Mouse (Mus musculus): ENCODE measurements around the gene Snx30. TPM values are rescaled to one million over a fixed set of nuclear protein-coding genes. Genes with fewer than 3 reads are reported as not detected.

Gene Snx30
- polyA plus RNA-seq, 1 experiment from 2014 or later = 19.1 TPM

DNA sequence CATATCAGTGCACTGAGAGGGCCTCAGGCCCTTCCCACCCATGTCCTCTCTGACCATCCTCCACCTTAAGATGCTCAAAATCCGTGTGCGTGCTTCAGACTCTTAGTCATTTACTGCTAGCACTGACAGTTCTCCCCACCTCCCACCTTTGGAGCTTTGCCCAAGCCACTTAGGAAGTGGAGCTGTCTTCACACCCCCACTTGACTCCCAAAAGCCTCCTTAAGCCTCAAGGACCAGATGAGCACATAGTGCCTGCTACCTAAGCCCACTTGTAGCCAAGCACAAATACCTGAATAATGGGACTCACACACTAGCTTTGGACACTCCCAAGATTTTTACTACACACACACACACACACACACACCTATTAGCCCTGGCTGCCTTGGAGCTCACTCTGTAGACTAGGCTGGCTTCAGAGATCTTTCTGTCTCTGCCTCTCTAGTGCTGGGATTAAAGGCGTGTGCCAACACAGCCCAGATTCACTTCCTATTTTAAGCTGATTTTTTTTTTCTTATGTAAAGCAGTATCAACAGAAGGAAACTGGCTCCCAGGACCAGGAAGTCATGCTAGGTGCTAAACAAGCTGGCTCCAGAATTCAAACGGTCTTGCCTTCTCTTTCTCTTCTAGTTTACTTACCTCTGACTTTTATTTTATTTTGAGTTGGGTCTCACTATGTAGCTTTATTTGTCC lies 9.6 kb downstream of the Snx30 start:
- no peak overlapping the region for H3K4me3 ChIP-seq (ENCODE audit: low read depth, low read length)
- ATAC-seq (ENCODE audit: low FRiP score) = no peak

DNA sequence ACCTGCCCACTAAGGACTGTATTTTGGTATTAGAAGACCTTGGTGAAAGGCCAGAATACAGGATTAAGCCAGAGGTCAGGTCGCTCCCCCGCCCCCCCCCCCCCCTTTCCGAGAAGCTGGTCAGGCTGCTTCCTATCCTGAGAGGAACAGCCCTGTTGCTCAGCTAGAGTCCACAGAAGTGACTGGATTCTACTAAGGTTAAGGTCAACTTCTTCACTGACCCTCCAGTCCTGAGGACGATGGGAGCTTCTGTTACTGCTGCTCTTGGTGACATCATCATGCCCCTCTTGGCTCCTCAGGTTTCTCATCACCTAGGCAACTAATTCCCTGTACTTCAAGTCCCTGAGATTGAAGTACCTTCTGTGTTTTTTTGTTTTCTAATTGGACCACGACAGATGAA lies 10.4 kb downstream of the Snx30 start:
- no peak for ATAC-seq (ENCODE audit: low FRiP score)
- H3K9me3 ChIP-seq (ENCODE audit: control insufficient read depth, low read length) = no peaks in the 10 kb centered on the region
- WGBS = 68% methylated on average over 5 of the region's 5 CpGs
- peaks cover 4% of the 10 kb centered on the region for H3K4me1 ChIP-seq (replicated peaks; ENCODE audit: control insufficient read depth, insufficient read depth, low read length)
- H3K27me3 ChIP-seq (ENCODE audit: control insufficient read depth, insufficient read depth, low read length) = no peaks in the 10 kb centered on the region
- no peak for DNase-seq (ENCODE audit: low spot score)
- H3K4me3 ChIP-seq (ENCODE audit: low read depth, low read length) = no peak overlapping the region
- no peaks in the 10 kb centered on the region for H3K36me3 ChIP-seq (ENCODE audit: control insufficient read depth, insufficient read depth, low read length)
- H3K27ac ChIP-seq (ENCODE audit: low read depth, low read length) = no peak overlapping the region
- H3K9ac ChIP-seq (ENCODE audit: low read depth, low read length) = no peak overlapping the region
- H3K4me2 ChIP-seq (replicated peaks; ENCODE audit: low read depth, low read length) = no peak overlapping the region

More for the DNA sequence above, 9.6 kb downstream of the Snx30 start:
- Histone ChIP-seq H3K27ac (ENCODE audit: low read depth, low read length) (no peak overlapping the region), H3K27me3 (ENCODE audit: control insufficient read depth, insufficient read depth, low read length) (no peaks in the 10 kb centered on the region), H3K36me3 (ENCODE audit: control insufficient read depth, insufficient read depth, low read length) (no peaks in the 10 kb centered on the region), H3K4me2 (replicated peaks; ENCODE audit: low read depth, low read length) (no peak overlapping the region), H3K4me1 (replicated peaks; ENCODE audit: control insufficient read depth, insufficient read depth, low read length) (peaks cover 4% of the 10 kb centered on the region), H3K9ac (ENCODE audit: low read depth, low read length) (no peak overlapping the region), H3K9me3 (ENCODE audit: control insufficient read depth, low read length) (no peaks in the 10 kb centered on the region)
- 90% methylated on average over 4 of the region's 4 CpGs for WGBS
- no peak for DNase-seq (ENCODE audit: low spot score)

DNA sequence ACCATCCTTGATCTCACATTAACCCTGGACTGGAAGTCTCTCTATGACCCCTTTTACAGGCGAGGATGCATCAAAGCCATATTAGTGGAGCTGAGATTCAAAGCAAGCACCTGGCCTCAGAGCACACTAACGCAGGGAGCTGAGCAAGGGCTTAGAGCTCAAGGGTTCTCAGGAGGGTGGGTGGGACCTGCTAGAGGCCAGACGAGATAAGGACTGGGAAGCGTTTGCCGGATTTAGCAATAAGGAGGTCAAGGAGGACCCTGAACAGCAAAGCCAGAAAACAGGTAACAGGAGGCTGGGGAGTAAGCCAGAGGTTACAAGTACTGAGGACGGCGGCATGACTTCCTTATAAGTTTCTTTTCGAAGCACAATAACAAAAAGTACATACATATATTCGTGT lies 10.8 kb downstream of the Snx30 start:
- 84% methylated on average over 9 of the region's 9 CpGs for WGBS
- no peaks in the 10 kb centered on the region for H3K9me3 ChIP-seq (ENCODE audit: control insufficient read depth, low read length)
- H3K27ac ChIP-seq (ENCODE audit: low read depth, low read length) = no peak overlapping the region
- DNase-seq (ENCODE audit: low spot score) (no peak), ATAC-seq (ENCODE audit: low FRiP score) (no peak)
- peaks cover 4% of the 10 kb centered on the region for H3K4me1 ChIP-seq (replicated peaks; ENCODE audit: control insufficient read depth, insufficient read depth, low read length)
- H3K4me3 ChIP-seq (ENCODE audit: low read depth, low read length) = no peak overlapping the region
- H3K4me2 ChIP-seq (replicated peaks; ENCODE audit: low read depth, low read length) = no peak overlapping the region
- no peaks in the 10 kb centered on the region for H3K27me3 ChIP-seq (ENCODE audit: control insufficient read depth, insufficient read depth, low read length)
- no peak overlapping the region for H3K9ac ChIP-seq (ENCODE audit: low read depth, low read length)
- no peaks in the 10 kb centered on the region for H3K36me3 ChIP-seq (ENCODE audit: control insufficient read depth, insufficient read depth, low read length)

DNA sequence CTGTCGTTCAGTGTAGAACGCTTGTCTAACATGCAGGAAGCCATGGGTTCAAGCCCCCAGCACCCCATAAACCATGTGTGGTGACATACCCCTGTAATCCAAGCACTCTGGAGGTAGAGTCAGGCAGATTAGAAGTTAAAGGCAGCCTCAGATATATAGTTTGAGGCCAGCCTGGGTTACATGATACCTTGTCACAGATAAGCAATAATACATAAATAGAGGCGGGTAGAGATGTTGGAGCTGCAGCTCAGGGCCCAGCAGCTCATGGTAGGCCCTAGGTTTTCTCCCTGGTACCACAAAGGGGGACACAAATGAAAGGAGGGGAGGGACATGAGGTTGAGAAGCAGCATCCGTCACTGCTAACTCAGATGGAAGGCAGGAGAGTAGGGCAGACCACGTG lies 12.2 kb downstream of the Snx30 start:
- Histone ChIP-seq H3K4me1 (replicated peaks; ENCODE audit: control insufficient read depth, insufficient read depth, low read length) (peaks cover 4% of the 10 kb centered on the region), H3K36me3 (ENCODE audit: control insufficient read depth, insufficient read depth, low read length) (no peaks in the 10 kb centered on the region), H3K27me3 (ENCODE audit: control insufficient read depth, insufficient read depth, low read length) (no peaks in the 10 kb centered on the region), H3K27ac (ENCODE audit: low read depth, low read length) (no peak overlapping the region), H3K4me3 (ENCODE audit: low read depth, low read length) (no peak overlapping the region), H3K9ac (ENCODE audit: low read depth, low read length) (no peak overlapping the region), H3K9me3 (ENCODE audit: control insufficient read depth, low read length) (no peaks in the 10 kb centered on the region), H3K4me2 (replicated peaks; ENCODE audit: low read depth, low read length) (no peak overlapping the region)
- DNase-seq (ENCODE audit: low spot score) (no peak), ATAC-seq (ENCODE audit: low FRiP score) (no peak)
- 70% methylated on average over 5 of the region's 5 CpGs for WGBS

DNA sequence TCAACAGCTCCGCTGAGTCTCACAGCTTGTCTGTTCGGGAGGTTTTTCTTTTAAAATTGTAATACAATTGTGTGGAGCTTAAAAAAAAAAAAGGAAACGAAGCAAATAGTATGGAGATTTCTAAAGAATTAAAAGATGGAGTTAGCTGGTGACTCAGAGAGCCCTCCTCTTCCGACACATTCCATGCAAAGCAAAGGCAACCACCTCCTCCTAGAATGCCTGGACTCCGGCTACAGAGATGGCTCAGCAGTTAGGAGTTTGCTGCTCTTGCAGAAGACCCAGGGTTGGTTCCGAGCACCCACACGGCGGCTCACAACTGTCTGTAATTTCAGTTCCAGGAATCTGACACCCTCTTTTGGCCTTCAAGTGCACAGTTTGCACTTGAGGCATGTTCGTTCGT lies 12.9 kb downstream of the Snx30 start:
- no peak for DNase-seq (ENCODE audit: low spot score)
- H3K27ac ChIP-seq (ENCODE audit: low read depth, low read length) = peak overlapping the region; percentile 70
- H3K4me2 ChIP-seq (replicated peaks; ENCODE audit: low read depth, low read length) = no peak overlapping the region
- no peaks in the 10 kb centered on the region for H3K36me3 ChIP-seq (ENCODE audit: control insufficient read depth, insufficient read depth, low read length)
- no peaks in the 10 kb centered on the region for H3K27me3 ChIP-seq (ENCODE audit: control insufficient read depth, insufficient read depth, low read length)
- H3K4me3 ChIP-seq (ENCODE audit: low read depth, low read length) = no peak overlapping the region
- no peak for ATAC-seq (ENCODE audit: low FRiP score)
- no peak overlapping the region for H3K9ac ChIP-seq (ENCODE audit: low read depth, low read length)
- H3K4me1 ChIP-seq (replicated peaks; ENCODE audit: control insufficient read depth, insufficient read depth, low read length) = peaks cover 4% of the 10 kb centered on the region
- 78% methylated on average over 10 of the region's 10 CpGs for WGBS
- no peaks in the 10 kb centered on the region for H3K9me3 ChIP-seq (ENCODE audit: control insufficient read depth, low read length)

DNA sequence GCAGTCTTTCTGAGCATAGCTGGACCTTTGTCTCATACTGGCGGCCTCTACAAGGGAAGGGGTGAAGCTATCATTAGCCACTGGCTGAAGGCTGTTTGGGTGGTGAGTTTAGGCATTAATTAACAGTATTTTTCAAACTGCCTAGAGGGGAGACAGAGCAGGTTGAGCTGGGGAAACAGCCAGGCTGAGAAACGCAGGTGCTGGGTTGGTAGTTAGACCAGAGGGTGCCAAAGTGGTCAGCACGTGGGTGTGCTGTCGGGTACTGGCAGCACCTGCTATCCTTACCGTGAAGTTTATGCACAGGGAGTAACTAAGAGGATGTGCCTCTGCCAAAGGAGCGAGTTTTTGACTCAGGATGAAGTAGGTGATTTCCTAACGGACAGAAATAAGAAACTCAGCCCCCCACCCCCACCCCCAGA lies 13.4 kb downstream of the Snx30 start:
- ATAC-seq (ENCODE audit: low FRiP score) (peak; percentile 57), DNase-seq (ENCODE audit: low spot score) (peak; percentile 23)
- peak overlapping the region; percentile 70 for H3K27ac ChIP-seq (ENCODE audit: low read depth, low read length)
- H3K9ac ChIP-seq (ENCODE audit: low read depth, low read length) = no peak overlapping the region
- H3K4me3 ChIP-seq (ENCODE audit: low read depth, low read length) = no peak overlapping the region
- no peaks in the 10 kb centered on the region for H3K27me3 ChIP-seq (ENCODE audit: control insufficient read depth, insufficient read depth, low read length)
- 59% methylated on average over 7 of the region's 7 CpGs for WGBS
- no peaks in the 10 kb centered on the region for H3K9me3 ChIP-seq (ENCODE audit: control insufficient read depth, low read length)
- no peak overlapping the region for H3K4me2 ChIP-seq (replicated peaks; ENCODE audit: low read depth, low read length)
- peaks cover 4% of the 10 kb centered on the region for H3K4me1 ChIP-seq (replicated peaks; ENCODE audit: control insufficient read depth, insufficient read depth, low read length)
- no peaks in the 10 kb centered on the region for H3K36me3 ChIP-seq (ENCODE audit: control insufficient read depth, insufficient read depth, low read length)

DNA sequence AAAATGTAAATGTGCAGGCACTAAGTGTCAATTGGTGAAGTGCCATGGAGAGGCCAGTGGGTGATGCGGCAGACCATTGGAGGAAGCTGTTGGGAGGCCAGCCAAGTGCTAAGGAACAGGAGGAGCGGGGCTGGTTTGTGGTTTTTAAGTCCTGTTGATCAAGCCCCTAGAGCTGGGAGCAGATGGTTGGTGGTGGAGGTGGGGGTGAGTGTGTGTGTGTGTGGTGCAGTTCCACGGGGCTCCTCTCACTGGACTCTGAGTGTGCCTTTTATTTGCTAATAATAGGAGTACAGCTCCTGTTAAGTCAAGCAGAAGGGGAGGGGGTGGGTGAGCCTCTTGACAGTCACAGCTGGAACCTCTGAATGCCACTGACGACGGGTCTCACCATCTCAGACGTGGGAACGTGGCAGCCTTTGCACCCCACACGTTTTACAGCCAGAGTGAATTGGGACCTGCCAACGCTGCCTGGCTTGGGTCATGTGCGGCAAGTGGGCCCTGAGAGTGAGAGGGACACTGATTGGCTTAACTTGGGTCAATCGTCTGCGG lies 13.9 kb downstream of the Snx30 start:
- peak; percentile 91 for ATAC-seq (ENCODE audit: low FRiP score)
- 33% methylated on average over 12 of the region's 12 CpGs for WGBS
- peak; percentile 63 for DNase-seq (ENCODE audit: low spot score)
- peak overlapping the region; percentile 70 for H3K27ac ChIP-seq (ENCODE audit: low read depth, low read length)
- H3K4me2 ChIP-seq (replicated peaks; ENCODE audit: low read depth, low read length) = no peak overlapping the region
- H3K9ac ChIP-seq (ENCODE audit: low read depth, low read length) = no peak overlapping the region
- H3K27me3 ChIP-seq (ENCODE audit: control insufficient read depth, insufficient read depth, low read length) = no peaks in the 10 kb centered on the region
- H3K9me3 ChIP-seq (ENCODE audit: control insufficient read depth, low read length) = no peaks in the 10 kb centered on the region
- H3K4me1 ChIP-seq (replicated peaks; ENCODE audit: control insufficient read depth, insufficient read depth, low read length) = peaks cover 4% of the 10 kb centered on the region
- no peak overlapping the region for H3K4me3 ChIP-seq (ENCODE audit: low read depth, low read length)
- H3K36me3 ChIP-seq (ENCODE audit: control insufficient read depth, insufficient read depth, low read length) = no peaks in the 10 kb centered on the region

DNA sequence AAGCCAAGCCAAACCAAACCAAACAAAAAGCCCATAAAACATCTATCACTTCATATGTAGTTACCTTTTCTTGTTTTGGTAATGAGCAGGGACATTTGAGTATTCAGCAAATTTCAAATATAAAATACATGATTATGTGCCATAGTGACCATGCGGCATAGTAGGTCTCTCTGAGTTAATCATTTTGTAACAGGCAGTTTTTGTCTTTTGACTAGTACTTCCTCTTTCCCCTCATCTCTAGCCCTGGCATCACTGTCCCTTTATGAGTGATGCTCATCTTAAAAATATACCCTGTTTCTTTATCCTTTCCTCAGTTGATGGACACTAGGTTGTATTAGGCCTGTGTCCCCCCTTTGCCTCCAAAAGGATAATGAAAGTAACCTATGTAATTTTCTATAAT lies 15.9 kb downstream of the Snx30 start:
- peaks cover 4% of the 10 kb centered on the region for H3K4me1 ChIP-seq (replicated peaks; ENCODE audit: control insufficient read depth, insufficient read depth, low read length)
- no peak overlapping the region for H3K4me2 ChIP-seq (replicated peaks; ENCODE audit: low read depth, low read length)
- no peaks in the 10 kb centered on the region for H3K36me3 ChIP-seq (ENCODE audit: control insufficient read depth, insufficient read depth, low read length)
- no peak for ATAC-seq (ENCODE audit: low FRiP score)
- H3K27me3 ChIP-seq (ENCODE audit: control insufficient read depth, insufficient read depth, low read length) = no peaks in the 10 kb centered on the region
- no peak overlapping the region for H3K4me3 ChIP-seq (ENCODE audit: low read depth, low read length)
- H3K27ac ChIP-seq (ENCODE audit: low read depth, low read length) = no peak overlapping the region
- H3K9ac ChIP-seq (ENCODE audit: low read depth, low read length) = no peak overlapping the region
- no peak for DNase-seq (ENCODE audit: low spot score)
- WGBS = 94% methylated on average over 1 of the region's 1 CpGs
- H3K9me3 ChIP-seq (ENCODE audit: control insufficient read depth, low read length) = no peaks in the 10 kb centered on the region

DNA sequence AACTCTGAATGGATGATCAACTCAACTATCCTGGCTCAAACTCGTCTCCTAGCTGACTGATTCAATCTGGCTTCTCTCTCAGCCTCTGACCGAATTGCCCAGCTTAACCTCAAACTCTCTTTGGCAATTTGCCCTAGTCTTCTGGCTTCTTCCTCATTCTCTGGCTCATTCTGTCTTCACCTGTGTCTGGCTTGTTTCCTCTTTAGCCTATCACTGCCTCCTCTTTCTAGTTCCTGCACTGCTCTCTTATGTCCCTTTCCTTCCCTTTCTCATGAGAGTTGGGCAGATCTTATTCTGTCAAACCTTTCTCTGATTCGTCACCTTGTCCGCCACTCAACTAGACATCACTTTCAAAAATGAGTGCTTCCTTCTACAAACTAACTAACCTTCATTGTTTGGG lies 16.5 kb downstream of the Snx30 start:
- H3K27ac ChIP-seq (ENCODE audit: low read depth, low read length) = no peak overlapping the region
- no peak for DNase-seq (ENCODE audit: low spot score)
- H3K27me3 ChIP-seq (ENCODE audit: control insufficient read depth, insufficient read depth, low read length) = no peaks in the 10 kb centered on the region
- H3K9me3 ChIP-seq (ENCODE audit: control insufficient read depth, low read length) = no peaks in the 10 kb centered on the region
- no peaks in the 10 kb centered on the region for H3K36me3 ChIP-seq (ENCODE audit: control insufficient read depth, insufficient read depth, low read length)
- 90% methylated on average over 4 of the region's 4 CpGs for WGBS
- H3K9ac ChIP-seq (ENCODE audit: low read depth, low read length) = no peak overlapping the region
- H3K4me1 ChIP-seq (replicated peaks; ENCODE audit: control insufficient read depth, insufficient read depth, low read length) = peaks cover 4% of the 10 kb centered on the region
- H3K4me2 ChIP-seq (replicated peaks; ENCODE audit: low read depth, low read length) = no peak overlapping the region
- no peak for ATAC-seq (ENCODE audit: low FRiP score)
- H3K4me3 ChIP-seq (ENCODE audit: low read depth, low read length) = no peak overlapping the region

Measured in hindbrain, embryonic 11.5 days (tissue).